18 mouse cellular contexts compared by ENCODE assay signal in the genomic region with DNA sequence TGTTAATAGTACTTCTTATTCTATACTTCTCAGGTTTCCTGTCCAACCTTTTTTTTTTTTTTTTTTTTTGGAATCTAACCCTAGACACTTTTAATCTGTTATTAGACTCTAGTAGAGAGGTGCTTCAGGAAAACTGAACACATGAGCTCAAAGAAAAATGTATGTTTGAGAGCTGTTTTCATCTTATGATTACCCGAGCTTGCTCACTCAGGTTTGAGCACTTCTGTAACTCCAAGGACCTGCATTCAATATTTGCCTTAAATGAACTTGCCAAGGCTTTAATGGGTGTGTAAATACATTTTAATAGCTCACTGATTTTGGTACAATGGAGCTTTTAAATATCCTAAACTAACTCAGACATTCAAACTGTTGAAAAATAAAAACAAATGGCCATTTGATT.
"Had no signal": no experiment of that assay in that cellular context is flagged by ENCODE, and none has a peak within 500 bp of the region (broad histone marks: within the 10 kb centered on the region; RNA-seq: fewer than 3 reads in every experiment).

No protein-coding gene starts in this region.

- H3K4me2 ChIP-seq: liver, embryonic 11.5 days; liver, embryonic 13.5 days; liver, embryonic 15.5 days; midbrain, embryonic 12.5 days; neural tube, embryonic 12.5 days; stomach, embryonic 15.5 days had no signal

- H3K9me3 ChIP-seq: liver, embryonic 13.5 days; liver, embryonic 15.5 days; midbrain, embryonic 12.5 days; neural tube, embryonic 12.5 days; stomach, embryonic 15.5 days had no signal

- ATAC-seq: liver, postnatal 0 days; midbrain, embryonic 16.5 days had no signal

- H3K36me3 ChIP-seq: liver, embryonic 13.5 days; liver, embryonic 15.5 days; midbrain, embryonic 12.5 days; neural tube, embryonic 12.5 days; stomach, embryonic 15.5 days had no signal

- H3K9ac ChIP-seq: liver, embryonic 13.5 days; liver, embryonic 15.5 days; liver, postnatal 0 days; midbrain, embryonic 12.5 days; neural tube, embryonic 12.5 days; stomach, embryonic 15.5 days had no signal

- H3K4me1 ChIP-seq: liver, embryonic 13.5 days; liver, embryonic 15.5 days; megakaryocyte, embryonic 14.5 days; stomach, embryonic 15.5 days had no signal

- DNase-seq: liver; liver, embryonic 13.5 days; liver, postnatal 0 days; lung, postnatal 36 days; midbrain, embryonic 14.5 days; right cerebral cortex, postnatal 14 days; thymus, adult 2 months; thymus, postnatal 25 days; thymus, postnatal 4 days had no signal

- H3K27me3 ChIP-seq: liver, embryonic 13.5 days; liver, embryonic 15.5 days; megakaryocyte, embryonic 14.5 days; stomach, embryonic 15.5 days had no signal

- H3K4me3 ChIP-seq: liver, embryonic 13.5 days; liver, embryonic 15.5 days; megakaryocyte, embryonic 14.5 days; midbrain, embryonic 12.5 days; neural tube, embryonic 12.5 days; stomach, embryonic 15.5 days had no signal

- H3K27ac ChIP-seq: liver, embryonic 13.5 days; liver, embryonic 15.5 days; macrophage; midbrain, embryonic 12.5 days; neural tube, embryonic 12.5 days; stomach, embryonic 15.5 days; stomach, postnatal 0 days had no signal
